Mouse (Mus musculus): ENCODE measurements around the gene Fam57b. TPM values are rescaled to one million over a fixed set of nuclear protein-coding genes. Genes with fewer than 3 reads are reported as not detected.

Fam57b gene
- total RNA-seq (2022): 10 to 100 TPM; 49.5 to 78.2 (median 66.4) TPM

DNA sequence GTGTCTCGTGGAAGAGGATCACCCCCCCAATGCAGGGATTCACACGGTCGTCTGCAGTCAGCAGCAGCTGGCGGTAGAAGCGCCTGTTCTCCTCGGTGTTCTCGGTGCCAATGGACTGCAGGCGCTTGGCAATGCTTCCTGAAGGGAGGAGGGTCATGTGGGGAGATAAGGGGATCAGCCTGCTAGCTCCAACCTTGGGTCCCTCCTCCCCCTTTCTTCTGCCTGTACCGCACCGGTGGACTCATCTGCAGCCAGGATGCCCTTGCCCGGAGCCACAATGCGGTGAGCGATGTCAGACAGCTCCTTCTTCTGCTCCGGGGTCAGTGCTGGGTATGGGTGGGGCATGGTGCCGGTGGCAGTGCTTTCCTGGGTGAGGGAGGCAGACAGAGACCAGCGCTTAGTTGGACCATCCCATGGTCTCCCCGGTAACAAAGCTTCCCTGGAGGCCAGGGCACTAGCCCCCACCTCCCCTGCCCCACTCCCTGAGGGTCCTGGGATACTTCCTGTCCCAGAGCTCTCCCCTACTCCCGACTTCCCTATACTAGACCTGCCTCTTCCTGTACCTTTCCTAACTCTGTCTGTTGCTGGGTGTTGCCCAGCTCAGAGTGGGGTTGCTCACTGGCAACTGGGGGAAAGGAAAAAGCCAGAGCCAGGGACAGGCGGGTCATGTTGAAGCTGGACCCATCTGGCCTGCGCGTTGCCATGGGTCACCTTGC is at the start of gene Fam57b:
Gene Fam57b, plus strand, starts transcription at position 258 of the 716 bp plus-strand sequence.
- DNase-seq (ENCODE audit: low spot score in 2 of 2): no peak

- no peak for DNase-seq (ENCODE audit: low spot score in 2 of 2)
These were observed 48.6 kb upstream of the Fam57b start for GRCm38 (mm10) chr7:126748824-126749223.

- DNase-seq (ENCODE audit: low spot score in 2 of 2): no peak
These were observed 47.7 kb upstream of the Fam57b start for GRCm38 (mm10) chr7:126749582-126750343.

- peak; percentile 67 to 74 for DNase-seq (ENCODE audit: low spot score in 2 of 2)
These were observed 42.6 kb upstream of the Fam57b start for GRCm38 (mm10) chr7:126754866-126755265.

GRCm38 (mm10) chr7:126758539-126758938 is 38.9 kb upstream of the Fam57b start:
- DNase-seq (ENCODE audit: low spot score in 2 of 2): no peak

GRCm38 (mm10) chr7:126759050-126759671 is 38.3 kb upstream of the Fam57b start, which contains the start of gene Mapk3:
TSS of gene Mapk3 (plus strand) at chr7:126759601.
- peak; percentile 85 to 91 for DNase-seq (ENCODE audit: low spot score in 2 of 2)

DNA sequence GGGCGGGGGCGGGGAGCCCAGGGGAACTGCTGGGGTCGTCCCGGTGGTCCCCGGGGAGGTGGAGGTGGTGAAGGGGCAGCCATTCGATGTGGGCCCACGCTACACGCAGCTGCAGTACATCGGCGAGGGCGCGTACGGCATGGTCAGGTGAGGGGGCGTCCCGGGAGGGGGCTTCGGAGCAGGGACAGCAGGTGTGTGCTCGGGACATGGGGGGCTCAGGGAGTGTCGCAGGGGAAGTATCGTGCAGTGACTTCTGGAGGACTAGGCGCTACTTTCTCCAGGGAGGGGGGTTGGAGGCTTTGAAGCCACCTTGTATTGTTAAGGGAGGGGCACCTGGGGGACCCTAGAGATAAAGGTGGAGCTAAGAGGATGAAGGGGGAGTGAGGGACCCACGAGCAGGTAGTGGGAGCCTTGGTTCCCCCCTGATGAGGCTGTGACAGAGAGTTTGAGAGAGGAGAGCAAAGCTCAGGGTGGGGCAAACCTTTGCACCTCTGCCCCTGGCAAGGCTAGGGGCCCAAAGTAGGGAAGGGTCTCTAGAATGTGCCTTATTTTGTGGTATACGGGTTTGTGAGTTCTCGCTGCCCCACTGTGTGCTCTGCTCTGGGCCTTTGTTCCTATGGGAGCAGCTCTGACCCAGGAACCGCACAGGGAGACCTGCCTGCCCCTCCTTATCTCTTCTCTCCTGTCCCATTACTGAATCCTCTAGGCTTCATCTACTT is 37.6 kb upstream of the Fam57b start:
- no peak for DNase-seq (ENCODE audit: low spot score in 2 of 2)

GRCm38 (mm10) chr7:126760391-126760802 is 37.1 kb upstream of the Fam57b start:
- peak; percentile 36 to 73 for DNase-seq (ENCODE audit: low spot score in 2 of 2)

DNA sequence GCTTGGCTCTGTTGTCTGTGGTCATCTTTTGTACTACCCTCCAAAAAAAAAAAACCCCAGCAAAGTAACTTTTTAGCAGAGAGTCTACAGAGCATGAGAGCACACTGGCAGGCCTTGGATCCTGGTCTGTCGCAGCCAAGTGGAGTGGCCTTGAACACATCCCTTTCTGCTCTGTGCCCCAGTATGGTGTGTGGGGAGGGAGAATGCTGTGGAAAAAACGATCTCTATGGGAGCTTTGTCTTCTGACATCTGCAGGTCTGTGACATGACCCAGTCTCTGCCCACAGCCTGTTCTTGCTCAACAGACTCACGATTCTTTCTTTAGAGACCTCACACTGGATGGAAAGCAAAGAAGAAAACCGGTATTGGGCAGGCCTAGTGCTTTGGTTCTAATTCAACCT is 36.5 kb upstream of the Fam57b start:
- DNase-seq (ENCODE audit: low spot score in 2 of 2): no peak

GRCm38 (mm10) chr7:126761529-126762067 is 35.9 kb upstream of the Fam57b start:
- no peak for DNase-seq (ENCODE audit: low spot score in 2 of 2)

GRCm38 (mm10) chr7:126762471-126763008 is 34.9 kb upstream of the Fam57b start:
- no peak for DNase-seq (ENCODE audit: low spot score in 2 of 2)

- no peak for DNase-seq (ENCODE audit: low spot score in 2 of 2)
These were observed 31.9 kb upstream of the Fam57b start for GRCm38 (mm10) chr7:126765540-126765939.

DNA sequence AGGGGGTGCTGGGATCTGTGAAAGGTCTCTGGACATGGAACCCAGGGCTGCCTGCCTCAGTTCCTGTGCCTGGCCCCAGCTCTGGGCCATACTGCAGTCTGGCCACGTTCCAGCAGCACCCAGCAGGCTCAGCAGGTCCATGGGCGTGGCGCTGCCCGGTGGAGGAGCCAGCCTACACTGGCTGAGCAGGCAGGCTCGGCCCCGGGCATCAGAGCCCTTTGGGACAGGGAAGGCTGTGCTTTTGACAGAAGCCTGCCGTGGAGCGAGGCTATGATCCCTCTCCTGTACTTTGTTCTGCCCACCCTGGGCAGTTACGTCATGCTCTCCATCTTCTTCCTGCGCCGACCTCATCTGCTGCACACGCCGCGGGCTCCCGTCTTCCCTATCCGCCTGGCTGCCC is 31.3 kb upstream of the Fam57b start, which contains the start of gene Gdpd3:
Gene Gdpd3, plus strand, starts transcription at position 134 of the 400 bp plus-strand sequence.
- DNase-seq (ENCODE audit: low spot score in 2 of 2): no peak

DNA sequence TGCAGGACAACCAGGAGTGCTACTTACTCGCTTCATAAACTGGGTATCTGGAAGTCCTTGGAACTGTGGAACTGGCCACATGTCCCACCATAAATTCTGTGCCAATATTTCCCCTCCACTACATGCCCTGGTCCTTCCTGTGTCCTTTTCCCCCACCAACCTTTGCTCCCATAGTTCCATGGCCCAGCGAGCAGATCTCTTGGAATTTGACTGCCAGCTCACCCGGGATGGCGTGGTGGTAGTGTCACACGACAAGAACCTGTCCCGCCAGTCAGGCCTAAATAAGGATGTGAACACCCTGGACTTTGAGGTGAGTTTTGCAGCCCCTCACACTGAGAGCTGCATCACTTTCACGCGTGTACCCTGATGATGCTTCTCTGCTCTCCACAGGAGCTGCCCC is 30.5 kb upstream of the Fam57b start:
- DNase-seq (ENCODE audit: low spot score in 2 of 2): no peak

DNA sequence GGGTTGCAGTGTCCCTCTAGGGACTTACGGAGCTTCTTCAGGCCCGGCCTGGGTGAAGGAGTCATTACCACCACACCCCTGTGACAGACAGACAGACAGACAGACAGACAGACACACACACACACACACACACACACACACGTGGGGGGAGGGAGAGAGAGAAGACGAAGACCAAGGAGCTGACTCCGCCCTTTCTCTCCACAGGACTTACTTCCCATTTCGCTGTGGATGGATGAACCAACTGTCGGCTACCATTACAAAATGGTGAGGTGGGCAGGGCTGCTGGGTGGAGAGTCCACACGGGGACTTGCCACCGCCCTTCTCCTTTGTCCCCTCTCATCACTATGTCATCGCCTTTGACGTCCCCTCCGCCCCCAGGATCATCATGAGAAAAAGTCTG is 26.7 kb upstream of the Fam57b start:
- no peak for DNase-seq (ENCODE audit: low spot score in 2 of 2)

- DNase-seq (ENCODE audit: low spot score in 2 of 2): no peak
These were observed 24.1 kb upstream of the Fam57b start for GRCm38 (mm10) chr7:126773351-126773750.

DNA sequence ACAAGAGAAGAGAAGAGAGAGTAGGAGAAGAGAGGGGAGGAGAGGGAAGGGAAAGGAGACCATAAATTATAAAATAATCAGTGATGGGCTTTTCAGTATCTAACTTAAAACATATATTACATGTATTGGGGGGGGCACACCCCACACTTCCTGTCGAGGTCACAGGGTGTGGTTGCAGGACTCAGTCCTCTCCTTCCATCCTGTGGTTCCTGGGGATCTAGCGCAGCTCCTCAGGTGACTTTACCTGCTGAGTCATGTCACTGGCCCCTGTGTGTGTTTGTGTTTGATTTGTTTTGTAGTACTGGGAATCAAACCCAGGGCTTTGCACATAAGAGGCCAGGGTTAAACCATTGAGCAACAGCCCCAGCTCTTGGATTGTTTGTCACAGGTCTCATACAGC is 23.0 kb upstream of the Fam57b start:
- no peak for DNase-seq (ENCODE audit: low spot score in 2 of 2)

DNA sequence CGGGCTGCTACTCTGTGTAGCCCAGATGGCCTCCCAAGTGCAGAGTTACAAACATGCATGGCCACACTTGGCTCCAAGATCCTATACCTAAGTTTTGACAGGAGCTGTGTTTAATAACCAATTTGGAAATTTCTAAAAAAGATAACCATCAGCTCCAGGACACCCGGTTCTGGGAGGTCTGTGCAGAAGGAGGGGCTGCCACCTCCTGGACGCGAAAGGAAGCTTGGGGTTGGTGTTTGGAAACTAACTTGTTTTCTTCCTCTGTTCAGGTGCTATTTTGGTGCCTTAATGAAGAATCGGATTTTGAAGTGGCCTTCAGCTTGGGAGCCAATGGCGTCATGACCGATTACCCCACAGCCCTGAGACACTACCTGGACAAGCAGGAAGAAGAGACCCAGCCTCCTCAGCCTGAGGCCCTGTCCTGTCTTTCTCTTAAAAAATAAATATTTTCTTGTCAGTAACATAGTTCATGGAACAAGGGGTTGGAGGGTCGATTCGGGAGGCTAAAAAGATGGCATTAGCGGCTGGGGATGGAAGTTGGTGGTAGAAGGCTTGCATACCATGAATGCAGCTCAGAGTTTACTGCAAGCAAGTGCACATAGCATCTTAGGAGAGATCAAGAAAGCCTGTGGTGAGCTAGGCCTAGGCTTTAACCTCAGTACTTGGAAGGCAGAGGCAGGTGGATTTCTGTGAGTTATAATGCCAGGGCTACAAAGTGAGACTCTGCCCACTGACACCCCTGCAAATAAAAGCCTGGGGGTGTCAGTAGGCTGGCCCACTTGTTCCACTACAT is 22.1 kb upstream of the Fam57b start:
- DNase-seq (ENCODE audit: low spot score in 2 of 2): no peak

GRCm38 (mm10) chr7:126775978-126776234 is 21.6 kb upstream of the Fam57b start:
- no peak for DNase-seq (ENCODE audit: low spot score in 2 of 2)

GRCm38 (mm10) chr7:126776598-126777057 is 20.8 kb upstream of the Fam57b start, which contains the start of gene Ypel3:
TSS of gene Ypel3 (plus strand) at chr7:126776955.
- DNase-seq (ENCODE audit: low spot score in 2 of 2): peak; percentile 93 to 96

Data from gastrocnemius, adult 8-10 months (tissue).